Mouse (Mus musculus): ENCODE results near the gene Fzd10.

Gene Fzd10

GRCm38 (mm10) chr5:128600072-128601021 is at the start of gene Fzd10:
TSS of gene Fzd10 (plus strand) at chr5:128600844.
- no peak for DNase-seq (ENCODE audit: low spot score)

- no peak for DNase-seq (ENCODE audit: low spot score)
These were observed 49.2 kb upstream of the Fzd10 start for GRCm38 (mm10) chr5:128551448-128551847.

- no peak for DNase-seq (ENCODE audit: low spot score)
These were observed 48.3 kb upstream of the Fzd10 start for GRCm38 (mm10) chr5:128552136-128552890.

DNA sequence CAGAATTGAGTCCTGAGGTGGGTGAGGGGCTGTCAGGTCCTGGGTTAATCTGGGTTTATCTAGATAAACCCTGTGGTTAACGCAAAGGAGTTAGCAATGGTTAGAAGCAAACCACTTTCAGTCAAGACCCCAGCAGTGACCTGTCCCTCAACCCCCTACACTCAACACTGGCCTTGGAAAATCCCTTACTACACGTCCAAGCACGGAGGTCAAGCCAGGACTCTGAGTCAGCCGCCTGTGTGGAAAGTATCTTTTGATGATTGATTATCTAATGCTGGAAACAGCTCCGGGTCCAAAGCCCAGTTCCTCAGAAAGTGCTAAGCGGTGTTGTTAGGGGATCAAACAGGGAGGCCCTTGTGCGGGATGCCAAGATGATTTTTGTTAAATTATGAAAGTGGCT is 42.5 kb upstream of the Fzd10 start:
- no peak for DNase-seq (ENCODE audit: low spot score)

GRCm38 (mm10) chr5:128567313-128567712 is 33.3 kb upstream of the Fzd10 start:
- no peak for DNase-seq (ENCODE audit: low spot score)

- no peak for DNase-seq (ENCODE audit: low spot score)
These were observed 31.7 kb upstream of the Fzd10 start for GRCm38 (mm10) chr5:128568970-128569369.

DNA sequence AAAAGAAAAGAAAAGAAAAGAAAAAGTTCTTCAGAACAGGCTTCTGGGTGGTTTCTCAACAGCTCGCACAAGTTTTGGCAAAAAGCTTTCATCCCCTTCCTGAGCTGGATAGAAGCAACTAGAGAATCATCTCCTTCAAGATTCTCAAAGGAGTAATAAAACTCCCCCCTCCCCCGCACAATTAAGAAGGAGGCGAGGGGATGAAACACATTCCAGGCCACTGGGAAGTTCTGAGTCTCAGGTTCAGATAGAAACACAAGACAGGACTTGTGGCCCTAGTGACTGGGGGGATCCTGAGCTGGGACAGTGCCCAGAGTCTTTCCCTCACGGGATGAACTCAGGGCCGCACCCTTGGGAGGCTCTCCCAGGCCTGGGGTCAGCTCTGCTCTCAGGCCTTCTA is 30.6 kb upstream of the Fzd10 start:
- no peak for DNase-seq (ENCODE audit: low spot score)

DNA sequence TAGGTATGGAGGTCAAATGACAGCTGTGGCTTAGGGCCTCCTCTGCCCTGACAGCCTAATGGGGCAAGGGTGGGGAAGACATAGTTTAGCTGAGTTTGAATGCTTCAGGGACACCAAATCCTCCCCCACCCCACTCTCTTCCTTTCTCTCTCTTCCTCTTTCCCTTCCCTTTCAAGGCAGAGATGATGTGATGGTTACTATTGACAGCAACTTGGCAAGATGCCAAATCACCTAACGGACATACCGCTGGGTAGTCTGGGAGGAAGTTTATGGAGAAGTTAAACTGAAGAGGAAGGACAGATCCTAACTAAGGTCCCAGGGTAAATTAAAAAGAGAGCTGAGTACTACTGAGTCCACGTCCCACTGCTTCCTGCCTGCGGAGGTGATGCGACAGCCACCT is 29.8 kb upstream of the Fzd10 start:
- no peak for DNase-seq (ENCODE audit: low spot score)

DNA sequence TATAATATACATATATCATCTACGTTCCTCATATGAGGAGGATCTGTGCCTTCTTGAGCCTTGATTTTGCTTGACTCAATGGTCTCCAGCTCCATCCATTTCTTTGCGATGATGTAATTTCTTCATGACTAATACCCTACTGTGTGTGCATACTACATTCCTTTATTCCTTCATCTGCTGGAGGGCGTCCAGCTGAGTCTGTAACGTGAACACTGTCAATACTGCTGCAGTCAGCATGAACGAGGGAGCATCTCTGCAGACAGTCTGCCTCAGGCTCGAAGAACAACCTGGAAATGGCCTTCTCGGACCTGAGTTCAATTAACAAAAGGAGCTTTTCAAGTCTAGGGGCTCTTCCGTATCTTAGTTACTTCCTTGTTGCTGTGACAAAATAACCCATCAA is 28.9 kb upstream of the Fzd10 start:
- DNase-seq (ENCODE audit: low spot score), result no peak

- no peak for DNase-seq (ENCODE audit: low spot score)
These were observed 24.6 kb upstream of the Fzd10 start for GRCm38 (mm10) chr5:128575997-128576579.

GRCm38 (mm10) chr5:128579047-128579650 is 21.5 kb upstream of the Fzd10 start:
- no peak for DNase-seq (ENCODE audit: low spot score)

DNA sequence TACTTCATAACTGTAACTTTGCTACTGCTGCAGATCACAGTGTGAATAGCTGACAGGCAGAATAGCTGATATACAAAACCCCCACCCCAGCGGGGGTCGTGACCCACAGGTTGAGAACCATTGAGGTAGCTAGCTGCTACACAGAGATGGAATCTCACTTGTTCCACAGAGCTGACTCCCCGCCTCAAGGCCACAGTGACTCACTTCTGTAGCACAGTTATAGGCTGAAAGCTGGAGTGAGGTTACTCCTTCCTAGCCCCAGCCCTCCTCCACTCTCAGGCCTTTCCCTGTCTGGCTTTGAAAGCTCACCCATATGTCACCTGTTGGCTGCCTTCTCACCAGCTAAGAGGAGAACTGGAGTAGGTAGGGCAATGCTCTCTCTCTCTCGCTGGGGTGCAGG is 19.7 kb upstream of the Fzd10 start:
- DNase-seq (ENCODE audit: low spot score), result no peak

- no peak for DNase-seq (ENCODE audit: low spot score)
These were observed 19.1 kb upstream of the Fzd10 start for GRCm38 (mm10) chr5:128581516-128581921.

DNA sequence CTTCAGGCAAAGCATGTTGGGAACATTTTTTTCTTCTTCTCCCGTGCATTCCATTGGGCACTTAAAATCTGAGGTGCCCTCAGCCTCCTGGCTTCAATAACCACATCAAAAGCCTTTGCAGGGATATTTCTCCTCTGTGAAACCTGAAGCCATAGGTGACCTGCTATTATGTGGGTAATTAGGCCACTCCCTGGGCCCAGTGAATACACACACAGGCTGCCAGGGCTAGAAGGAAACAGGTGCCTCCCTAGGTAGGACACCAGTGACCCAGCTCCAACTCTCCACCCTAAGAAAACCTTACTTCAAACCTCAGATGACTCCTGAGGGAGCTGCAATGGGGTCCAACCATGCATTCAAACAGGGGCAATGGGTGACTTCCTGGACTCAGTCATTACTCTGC is 11.4 kb upstream of the Fzd10 start:
- no peak for DNase-seq (ENCODE audit: low spot score)

- no peak for DNase-seq (ENCODE audit: low spot score)
These were observed 7.2 kb upstream of the Fzd10 start for GRCm38 (mm10) chr5:128593446-128593845.

DNA sequence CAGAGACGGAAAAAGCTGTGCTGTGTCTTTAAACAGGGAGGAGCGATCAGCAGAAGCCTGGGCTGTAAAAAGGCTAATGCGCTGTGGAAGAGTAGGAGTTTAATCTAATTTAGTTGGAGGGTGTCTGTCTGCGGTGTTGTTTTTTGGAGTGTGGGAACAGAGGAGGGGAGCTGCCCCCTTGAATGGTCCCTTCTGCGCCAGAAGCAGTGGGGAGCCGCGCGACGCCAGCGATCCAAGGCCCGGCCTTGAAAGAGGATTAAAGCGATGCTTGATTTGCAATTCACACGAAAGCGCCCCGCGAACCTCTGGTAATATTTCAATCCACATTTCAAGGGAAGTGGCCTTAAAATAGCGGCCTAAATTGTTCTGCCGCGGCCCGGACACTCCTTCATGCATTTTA is 3.8 kb upstream of the Fzd10 start:
- no peak for DNase-seq (ENCODE audit: low spot score)

GRCm38 (mm10) chr5:128597381-128597780 is 3.3 kb upstream of the Fzd10 start:
- DNase-seq (ENCODE audit: low spot score), result no peak

DNA sequence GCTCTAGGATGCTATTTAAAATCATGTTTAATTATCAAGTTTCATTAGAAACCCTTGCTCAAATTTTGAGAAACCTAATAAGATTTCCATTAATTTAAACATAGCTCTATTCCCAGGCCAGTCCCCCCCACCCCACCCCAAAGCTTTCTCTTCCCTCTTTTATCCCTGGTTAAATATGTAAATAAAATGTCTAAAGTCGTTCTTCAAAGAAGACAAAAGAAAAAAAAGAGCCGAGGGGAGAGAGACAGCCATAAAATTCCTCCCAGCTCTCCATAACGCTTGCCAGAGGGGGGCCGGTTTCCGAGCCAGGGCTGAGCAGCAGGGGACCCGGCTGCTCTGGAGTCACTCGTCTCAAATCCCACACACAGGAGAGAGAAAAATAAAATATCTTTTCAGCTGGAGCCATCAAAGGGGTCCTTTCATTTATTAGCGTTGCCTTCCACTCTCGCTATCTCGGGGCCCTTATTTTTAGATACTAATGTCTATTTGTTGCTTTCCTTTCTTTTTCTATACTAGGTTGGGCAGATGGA is 2.4 kb upstream of the Fzd10 start:
- DNase-seq (ENCODE audit: low spot score), result no peak

- no peak for DNase-seq (ENCODE audit: low spot score)
These were observed 1.8 kb upstream of the Fzd10 start for GRCm38 (mm10) chr5:128598760-128599364.

- no peak for DNase-seq (ENCODE audit: low spot score)
These were observed 1.1 kb upstream of the Fzd10 start for GRCm38 (mm10) chr5:128599365-128600071.

Data from c-Kit-positive CD71-positive TER-119-positive erythroid progenitor cells, embryonic 14.5 days (primary cell).